Mouse (Mus musculus) testis, postnatal 14 days (tissue): ENCODE measurements at regions not wholly inside any gene's neighbourhood (a gene's known extent, or its start where the extent isn't known, plus 50 kb on each side); places are given as distances from the start of the nearest gene placed in this dataset.

Experiments
- DNase-seq: peaks from one replicate; pipeline ENCODE4 v3.0.0; 2021; ENCODE audit warnings: low spot score

DNA sequence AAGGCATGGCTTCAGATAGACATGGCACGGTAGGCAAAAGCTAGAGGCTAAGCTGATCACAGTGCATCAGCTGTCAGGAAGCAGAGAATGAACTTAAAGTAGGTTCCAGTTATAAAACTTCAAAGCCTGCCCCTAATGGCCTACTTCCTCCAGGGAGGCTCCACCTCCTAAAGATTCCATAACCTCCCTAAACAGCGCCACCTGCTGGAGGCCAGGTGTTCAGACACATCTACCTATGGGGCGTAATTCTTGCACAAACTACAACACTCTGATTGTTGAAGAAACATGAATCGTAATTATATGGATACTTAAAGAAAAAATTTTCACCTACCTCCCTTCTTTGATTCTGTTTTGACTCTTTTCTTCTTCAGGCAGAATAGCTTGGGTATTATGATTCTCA is 277.0 kb upstream of the Tmem132c start:
- no peak for DNase-seq

- DNase-seq = no peak
These were observed 274.5 kb upstream of the Tmem132c start for GRCm38 (mm10) chr5:126967076-126967475.

GRCm38 (mm10) chr5:126969373-126969772 is 272.2 kb upstream of the Tmem132c start:
- no peak for DNase-seq

DNA sequence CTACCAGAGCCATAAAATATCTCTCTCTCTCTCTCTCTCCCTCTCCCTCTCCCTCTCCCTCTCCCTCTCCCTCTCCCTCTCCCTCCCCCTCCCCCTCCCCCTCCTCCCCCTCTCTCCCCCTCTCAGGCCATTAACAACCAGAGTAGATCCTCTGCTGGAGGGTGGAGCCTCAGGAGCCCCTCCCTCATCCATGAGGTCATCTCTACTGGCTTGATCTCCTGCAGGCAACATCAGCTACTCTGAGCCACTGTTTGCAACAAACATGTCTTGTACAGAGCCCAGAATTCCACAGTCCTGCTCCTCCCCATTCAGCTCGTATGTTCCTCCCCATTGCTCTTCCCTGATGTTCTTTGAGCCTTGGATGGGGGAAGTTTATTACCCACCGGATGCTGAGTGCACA is 270.3 kb upstream of the Tmem132c start:
- DNase-seq = no peak

GRCm38 (mm10) chr5:126971981-126972380 is 269.6 kb upstream of the Tmem132c start:
- no peak for DNase-seq

- no peak for DNase-seq
These were observed 268.2 kb upstream of the Tmem132c start for GRCm38 (mm10) chr5:126973425-126973824.

DNA sequence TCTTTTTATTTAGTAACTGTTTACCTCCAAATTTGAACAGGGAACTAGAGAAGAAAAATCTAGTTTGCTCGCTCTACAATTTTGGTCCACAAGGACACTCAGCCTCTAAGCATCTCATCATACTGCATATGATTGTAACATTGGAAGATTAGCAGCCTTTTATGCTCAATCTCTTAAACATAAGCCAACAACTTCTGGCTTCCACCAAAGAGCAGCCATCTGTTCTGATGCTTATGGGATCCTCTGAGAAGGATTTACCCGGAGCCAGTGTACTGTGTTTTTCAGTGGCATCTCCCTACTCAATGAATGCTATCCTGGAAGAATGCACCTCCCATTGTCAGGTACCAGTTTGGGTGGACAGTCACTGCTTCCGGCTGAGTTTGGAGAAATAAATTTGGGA is 267.0 kb upstream of the Tmem132c start:
- DNase-seq = no peak

GRCm38 (mm10) chr5:126995577-126995976 is 246.0 kb upstream of the Tmem132c start:
- DNase-seq = no peak

DNA sequence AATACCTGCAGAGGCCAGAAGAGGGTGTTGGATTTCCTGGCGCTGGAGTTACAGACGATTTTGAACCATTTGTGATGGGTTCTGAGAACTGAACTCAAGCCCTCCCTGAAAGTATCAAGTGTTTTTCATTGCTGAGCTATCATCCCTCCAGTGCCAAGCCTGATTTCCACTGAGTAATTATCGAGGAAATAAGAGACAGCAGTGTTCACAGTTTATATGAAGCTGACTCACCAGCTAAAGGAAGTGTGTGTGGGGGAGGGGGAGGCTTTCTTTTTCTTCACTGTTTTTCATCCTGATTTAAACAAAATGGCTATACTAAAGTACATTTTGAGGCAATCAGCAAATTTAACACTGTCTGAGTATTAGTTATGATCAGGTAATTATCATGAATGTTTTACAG is 227.4 kb upstream of the Tmem132c start:
- DNase-seq = no peak

DNA sequence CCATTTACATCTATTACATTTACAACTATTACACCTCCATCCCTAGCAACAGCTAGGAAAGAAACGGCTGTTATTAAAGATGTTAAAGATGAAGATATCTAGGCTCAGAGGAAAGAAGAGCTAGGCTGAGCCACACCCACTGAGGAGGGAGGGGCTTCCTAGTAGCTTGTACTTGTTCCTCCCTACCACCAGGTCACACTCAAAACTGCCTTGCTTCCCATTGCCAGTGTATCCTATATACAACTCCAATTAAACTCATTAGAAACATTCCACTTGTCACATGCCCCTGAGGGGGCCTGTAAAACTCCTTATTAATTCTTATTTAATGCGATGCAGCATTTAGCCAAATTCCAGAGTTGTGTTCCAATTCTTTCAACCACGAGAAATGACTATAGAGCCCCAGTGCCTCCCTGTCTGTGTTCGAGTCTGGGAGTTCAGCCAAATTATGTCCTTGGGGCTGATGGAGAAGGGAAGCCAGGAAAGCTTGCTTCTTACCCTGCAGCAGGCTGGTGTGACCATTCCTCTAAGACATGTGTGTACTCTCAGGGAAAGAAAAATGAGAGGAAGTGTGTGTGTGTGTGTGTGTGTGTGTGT is 225.0 kb upstream of the Tmem132c start:
- DNase-seq = peak; percentile 26

- DNase-seq = no peak
These were observed 223.6 kb upstream of the Tmem132c start for GRCm38 (mm10) chr5:127017971-127018370.

- DNase-seq = no peak
These were observed 205.1 kb upstream of the Tmem132c start for GRCm38 (mm10) chr5:127036472-127036871.

GRCm38 (mm10) chr5:127057770-127058169 is 183.8 kb upstream of the Tmem132c start:
- no peak for DNase-seq

GRCm38 (mm10) chr5:127074327-127074726 is 167.3 kb upstream of the Tmem132c start:
- peak; percentile 73 for DNase-seq
